Mouse (Mus musculus) forelimb bud, embryonic 11.5 days (tissue): Measurements from ENCODE around the gene C8a.

ENCODE experiments used
- DNase-seq: peaks from one replicate; pipeline ENCODE4 v3.0.0-alpha.2; 2012; ENCODE audit warnings: low read depth, low spot score

Gene C8a

DNA sequence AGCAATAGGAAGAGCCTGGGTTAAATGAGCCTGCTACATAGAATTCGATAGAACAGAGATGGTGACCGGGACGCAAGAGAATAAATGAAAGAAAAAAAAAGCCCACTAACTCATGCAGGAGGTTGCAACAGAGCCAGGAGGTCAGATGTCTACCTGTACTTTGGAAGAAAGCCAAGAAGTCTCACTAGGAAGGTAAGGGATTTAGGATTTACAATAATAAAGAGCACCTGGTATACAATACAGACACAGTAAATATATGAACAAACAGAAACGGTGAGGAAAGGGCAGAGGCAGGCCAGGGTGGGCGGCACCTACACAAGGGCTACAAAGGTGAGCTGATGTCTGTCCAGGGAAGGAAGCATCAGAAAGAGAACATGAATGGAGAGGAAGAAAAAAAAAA is 34.0 kb downstream of the C8a start:
- no peak for DNase-seq

DNA sequence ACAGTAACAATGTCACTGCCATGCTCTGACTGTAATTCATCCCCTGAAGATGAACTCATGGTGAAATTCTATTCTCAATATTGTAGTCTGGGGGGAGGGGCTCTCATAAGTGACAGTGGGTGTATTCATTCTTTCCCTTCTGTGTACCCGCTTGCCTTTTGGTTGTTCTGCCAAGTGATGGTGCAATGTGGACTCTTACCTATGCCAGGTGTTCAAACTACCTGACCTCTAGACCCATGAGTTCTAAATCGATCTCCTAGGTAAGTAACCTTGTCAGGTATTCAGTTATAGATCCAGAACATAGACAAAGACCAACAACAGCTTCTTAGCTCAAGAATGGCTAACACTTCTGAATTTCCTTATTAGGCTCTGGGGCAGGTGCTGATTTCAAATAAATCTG is 37.9 kb downstream of the C8a start:
- DNase-seq, result no peak

DNA sequence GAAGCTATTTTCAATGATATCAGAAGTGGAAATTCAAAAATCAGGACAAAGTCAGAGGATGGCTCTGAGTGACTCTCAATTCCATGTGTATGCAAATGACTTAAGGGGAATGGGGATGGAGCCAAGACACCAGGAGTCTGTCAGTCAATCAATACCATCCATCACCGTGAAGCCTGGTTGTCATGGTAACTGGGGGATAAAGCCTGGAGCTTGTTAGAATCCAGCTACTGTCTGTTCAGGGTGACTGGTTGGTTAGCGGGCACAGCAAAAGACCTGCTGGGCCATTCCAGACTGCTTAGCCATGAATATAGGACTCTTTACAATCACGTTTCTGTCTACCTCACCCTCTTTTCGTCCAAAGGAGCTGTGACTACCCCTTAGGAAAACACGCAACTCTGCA is 41.1 kb downstream of the C8a start:
- DNase-seq, result no peak

DNA sequence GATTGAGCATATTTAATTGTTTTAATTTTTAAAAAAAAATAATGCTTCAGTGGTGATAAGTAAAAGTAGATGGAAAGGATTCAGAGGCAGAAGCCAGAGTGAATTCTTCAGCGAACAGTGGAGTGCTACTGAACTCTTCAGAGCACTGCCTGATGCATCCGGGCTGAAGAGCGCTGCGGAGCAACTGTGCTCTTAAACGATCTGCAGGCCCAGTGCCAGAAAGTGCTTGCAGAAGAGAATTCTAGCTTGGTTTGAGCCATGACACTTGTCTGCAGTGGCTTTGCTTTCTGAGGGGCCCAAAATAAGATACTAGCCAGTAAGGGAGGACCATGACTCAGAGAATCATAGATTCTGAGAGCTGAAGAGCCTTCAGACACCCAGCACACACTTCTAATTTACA is 47.3 kb downstream of the C8a start:
- no peak for DNase-seq

DNA sequence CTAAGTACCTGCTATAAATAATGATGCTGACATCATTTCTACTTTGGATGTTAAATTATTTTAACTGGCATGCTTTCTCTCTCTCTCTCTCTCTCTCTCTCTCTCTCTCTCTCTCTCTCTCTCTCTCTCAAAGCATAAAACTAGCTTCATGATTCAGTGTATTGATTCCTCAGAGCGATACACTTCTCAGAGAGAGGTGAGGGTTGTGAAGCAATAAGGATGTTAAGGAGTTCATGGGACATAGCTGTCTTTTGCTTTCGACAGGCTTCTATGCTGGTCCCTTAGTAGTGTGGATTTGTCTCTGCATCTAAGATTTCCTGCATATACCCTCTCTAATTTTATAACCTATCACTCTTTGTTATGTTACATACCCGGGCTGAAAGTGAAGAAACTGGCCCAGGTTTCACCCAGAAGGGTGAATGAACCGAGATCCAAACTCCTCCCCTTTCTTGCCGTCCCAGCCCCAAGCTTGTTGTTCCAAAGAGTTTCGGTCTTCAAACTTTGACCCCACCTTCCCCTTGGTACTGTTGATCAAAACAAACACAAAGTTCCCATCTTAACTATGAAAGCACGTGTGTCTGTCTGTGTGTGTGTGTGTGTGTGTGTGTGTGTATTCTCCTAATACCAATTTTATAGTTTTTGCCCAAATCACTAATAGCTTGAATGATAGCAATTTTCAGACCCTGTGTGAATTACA is 51.7 kb downstream of the C8a start:
- DNase-seq, result no peak

DNA sequence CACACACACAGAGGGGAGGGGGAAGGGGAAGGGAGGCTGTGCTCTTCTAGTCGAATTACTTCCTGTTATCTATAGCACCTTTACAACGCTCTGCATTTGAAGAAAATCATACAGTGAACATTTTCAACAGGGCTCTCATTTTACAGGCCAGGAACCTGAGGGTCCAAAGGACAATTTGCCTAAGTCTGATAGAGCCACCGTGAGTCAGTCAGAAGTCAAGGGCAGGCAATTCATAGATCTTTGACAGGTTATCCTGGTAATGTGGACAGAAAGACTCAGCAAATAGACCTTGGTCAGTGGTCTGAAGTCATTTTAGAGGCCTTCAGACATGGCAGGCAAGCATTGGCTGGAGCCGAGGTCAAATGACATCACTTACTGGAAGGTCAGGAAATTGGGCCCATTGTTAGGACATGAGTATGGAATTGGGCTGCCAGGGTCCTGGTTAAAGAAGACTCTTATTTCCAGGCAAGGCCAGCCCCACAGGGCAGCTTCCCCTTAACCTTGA is 52.5 kb downstream of the C8a start:
- DNase-seq, result no peak

DNA sequence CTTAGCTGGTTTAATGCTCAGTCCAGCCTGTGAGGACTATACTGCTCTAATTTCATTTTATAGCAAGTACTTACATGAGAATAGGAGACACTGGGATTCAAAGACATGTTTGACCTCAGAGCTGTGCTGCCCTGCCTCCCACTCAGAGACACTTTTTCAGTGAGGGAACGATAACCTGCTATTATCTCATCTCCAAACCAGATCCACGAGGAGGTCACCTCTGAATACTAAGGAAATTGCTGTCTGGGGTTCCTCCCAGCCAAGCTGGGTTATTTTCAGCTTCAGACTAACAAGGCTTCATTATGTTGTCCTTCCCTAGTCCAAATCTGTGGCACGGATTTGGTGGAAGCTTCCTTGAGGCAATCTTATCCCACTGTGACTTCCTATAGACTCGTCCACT is 56.3 kb downstream of the C8a start:
- no peak for DNase-seq

DNA sequence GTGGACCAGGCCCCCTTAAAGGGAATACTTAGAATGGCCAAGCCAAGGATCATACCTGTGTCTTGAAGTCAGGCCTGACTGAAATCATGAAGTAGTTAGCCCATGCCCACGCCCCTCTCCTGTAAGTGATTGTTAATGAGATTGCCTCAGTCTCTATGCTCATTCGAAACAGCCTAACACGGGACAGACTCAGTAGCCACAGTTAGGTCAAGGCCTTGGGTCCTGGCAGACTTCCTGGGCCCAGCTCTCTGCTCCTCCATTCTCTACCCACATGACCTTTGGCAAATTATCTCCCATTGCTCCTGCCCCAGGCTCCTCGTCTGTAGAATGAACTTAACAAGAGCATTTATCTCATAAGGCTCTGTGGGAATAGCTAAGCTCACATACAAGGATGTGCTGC is 57.2 kb downstream of the C8a start:
- no peak for DNase-seq

DNA sequence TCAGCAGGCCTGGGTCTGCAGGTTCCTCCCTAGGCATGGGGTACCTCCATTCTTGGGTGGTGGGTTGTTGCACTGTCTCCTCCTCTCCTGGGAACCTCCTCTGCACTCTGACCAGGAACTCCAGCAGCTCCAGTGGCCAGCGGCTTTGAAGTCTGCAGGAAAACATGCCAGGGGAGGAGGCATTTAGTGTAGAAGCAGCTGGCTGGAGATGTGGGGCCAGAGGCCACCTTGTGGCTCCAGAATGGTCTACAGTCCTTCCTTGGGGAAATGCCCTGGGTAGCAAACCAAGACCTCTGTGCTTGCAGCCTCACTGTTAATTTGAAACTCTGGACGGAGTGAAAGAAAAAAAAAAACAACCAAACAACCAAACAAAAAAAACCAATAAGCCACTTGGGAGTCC is 58.7 kb downstream of the C8a start:
- no peak for DNase-seq

DNA sequence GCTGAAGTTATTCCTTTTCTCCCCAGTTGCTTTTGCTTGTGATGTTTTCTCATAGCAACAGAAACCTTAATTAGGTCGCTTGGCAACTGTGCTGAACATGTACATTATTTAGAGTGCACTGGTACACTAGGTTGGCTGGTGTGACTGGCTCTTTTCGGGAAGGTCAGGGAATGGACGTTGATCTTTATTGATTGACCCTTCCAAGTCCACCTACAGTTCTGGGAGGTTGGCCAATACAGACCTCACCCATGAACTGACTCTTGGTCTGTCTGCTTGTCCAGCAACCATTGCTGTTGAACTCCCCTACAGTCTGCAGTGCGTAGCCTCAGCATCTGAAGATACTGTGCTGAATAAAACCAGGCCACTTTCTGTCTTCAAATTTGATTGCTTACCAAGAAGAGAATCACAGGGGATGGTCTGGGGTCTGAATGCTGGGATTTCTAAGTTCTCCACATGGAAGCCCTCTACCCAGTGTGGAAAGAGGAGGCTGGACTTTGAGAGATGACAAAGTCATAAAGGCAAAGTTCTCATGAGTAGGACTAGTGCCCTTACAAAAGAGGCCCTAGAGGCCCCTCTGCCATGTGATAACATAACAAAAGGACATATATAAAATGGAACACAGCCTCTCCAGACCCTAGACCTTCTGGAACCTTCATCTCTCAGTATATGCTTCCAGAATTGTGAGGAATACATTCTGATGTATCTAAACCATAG is 59.5 kb downstream of the C8a start:
- no peak for DNase-seq

DNA sequence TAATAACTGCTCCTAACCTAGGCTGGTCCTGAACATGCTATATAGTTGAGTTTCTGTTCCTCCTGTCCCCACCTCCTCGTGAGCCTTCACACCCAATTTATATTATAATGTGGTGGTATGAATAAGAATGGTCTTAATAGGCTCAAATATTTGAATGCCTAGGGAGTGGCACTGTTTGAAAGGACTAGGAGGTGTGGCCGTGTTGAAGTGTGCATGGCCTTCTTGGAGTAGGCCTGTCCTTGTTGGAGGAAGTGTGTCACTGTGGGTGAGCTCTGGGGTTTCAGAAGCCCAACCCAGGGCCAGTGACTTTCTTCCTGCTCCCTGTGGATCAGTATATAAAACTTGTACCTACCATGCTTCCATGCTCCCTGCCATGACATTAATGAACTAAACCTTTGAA is 62.6 kb downstream of the C8a start:
- DNase-seq, result no peak

DNA sequence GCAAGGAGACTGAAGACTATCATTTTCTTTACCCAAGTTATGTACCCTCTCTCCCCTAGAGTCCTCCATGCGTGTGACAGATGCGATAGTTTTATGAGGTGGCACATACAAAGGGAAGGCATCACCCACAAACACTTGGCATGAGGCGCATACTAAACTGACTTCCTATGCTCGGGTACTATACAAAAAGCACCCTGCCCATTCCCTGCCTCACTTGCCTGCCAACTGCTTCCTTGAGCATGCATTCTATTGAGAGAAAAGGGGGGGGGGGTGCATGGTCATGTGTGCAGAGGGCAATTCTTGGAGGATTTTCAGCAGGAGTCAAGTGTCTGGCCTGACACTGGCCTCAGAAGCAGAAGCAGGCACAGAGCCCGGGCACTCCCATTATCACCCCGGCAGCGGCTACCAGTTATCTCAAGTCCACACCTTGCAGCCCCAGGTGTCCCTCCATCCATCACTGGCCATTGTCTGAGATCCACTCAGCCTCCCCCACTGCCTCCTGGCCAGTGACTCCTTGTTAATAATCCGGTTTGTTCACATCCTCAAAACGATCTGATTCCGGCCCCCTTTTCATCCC is 65.4 kb downstream of the C8a start:
- DNase-seq, result no peak

DNA sequence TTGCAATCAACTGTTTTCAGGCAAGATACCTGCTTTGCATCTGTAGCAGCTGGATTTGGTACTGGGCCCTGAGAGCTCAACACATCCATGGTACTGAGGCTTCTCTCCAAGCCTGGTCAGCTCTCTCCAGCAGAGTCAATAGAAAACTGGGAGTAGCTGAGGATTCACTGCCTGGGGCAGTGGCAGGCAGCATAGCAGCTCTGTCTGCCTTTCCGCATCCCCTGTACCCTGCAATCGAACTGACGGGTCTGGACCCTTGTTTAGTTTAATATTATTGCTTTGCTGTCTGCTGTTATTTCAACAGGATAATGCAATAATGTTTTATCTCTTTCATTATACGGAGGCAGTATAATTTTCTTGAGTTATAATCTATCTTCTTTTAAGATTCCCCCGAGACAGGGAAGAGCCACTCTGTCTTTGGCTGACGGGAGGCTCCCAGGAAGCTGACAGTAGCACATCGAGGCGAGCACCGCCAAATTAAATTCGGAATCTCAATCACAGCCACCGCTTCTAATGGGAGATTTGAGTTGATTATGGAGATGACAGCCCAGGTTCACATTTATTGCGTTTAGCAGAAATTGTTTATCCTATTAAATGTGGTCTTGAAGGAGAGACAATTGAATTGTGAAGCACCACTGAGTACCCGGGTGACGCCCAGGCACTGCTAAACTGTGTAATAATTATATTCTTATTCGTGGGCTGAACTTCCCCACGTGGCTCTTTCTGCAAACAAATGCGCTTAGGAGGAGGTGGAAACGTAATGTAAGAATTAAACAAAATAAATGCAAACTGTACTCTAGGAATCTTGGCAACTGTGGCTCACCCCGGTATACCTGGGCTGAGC is 70.6 kb downstream of the C8a start:
- no peak for DNase-seq

DNA sequence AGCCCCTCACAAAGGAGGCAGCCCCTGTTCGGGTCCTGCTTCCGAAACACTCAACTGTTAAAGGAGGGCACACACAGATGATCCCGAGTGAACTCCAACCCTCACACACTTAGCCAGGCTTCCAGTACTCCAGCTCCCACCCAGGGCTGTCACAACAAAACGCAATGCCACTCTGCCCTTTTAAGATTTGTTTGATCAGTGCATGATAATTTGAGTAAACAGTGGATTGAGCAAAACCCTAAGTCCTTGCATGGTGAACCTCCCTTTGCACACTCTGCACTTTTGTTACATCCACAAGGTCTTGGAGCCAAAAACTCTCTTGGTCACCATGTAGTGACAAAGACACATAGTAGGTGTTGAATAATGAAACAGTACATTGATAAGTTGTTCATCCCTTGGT is 72.1 kb downstream of the C8a start:
- DNase-seq, result no peak

DNA sequence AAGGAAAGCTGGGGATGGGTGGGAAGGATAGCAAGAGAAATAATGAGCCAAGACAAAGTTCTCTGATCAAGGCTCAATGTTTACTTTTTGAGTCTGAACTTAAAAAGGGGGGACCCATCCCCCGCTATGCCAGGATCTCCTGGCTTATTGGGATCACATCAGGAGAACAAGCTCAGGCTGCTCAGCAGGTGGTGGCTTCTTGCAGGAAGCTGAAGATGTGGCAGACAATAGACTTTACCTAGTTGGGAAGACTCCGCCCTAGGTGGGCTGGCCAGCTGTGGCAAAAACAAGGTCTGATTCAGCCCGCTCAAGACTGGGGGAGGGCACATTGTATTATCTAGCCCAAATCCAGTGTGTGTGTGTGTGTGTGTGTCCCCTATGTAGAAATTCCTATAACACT is 74.6 kb downstream of the C8a start:
- DNase-seq, result no peak

DNA sequence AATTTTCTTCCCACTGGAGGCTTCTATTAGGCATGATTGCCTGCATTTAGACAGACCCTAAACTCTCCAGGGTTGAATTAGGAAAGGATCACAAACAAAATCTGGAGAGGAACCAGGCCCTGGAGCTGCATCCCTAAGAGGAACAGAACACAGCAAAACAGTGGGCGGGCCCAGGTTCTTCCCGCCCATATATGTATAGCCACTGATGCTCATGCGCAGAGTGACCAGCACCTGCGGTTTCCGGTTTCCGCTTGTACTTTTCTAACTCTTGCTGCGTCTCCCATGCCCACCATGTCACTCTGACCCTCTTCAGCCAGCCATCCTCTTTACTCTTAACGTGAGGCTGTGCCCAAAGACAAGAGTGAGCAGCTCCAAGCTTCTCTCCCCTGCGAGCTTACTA is 77.2 kb downstream of the C8a start:
- no peak for DNase-seq

DNA sequence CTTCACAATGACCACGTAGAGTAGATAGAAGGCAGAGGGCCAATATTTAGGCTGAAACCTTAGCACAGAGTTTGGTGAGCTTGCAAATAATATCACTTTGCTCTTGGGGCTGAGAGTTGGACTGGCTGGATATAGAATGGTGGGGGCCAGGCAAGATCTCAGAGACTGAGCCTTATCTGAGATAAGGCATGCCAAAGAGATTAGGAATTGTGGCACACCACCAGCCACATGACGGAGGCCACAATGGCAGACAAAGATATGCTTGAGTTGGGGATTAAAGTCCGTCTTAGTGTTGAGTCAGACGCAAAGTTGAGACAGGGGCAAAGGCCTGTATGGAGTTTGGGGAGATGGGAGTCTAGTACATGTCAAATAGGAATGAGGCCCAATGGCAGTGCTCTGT is 84.1 kb downstream of the C8a start:
- DNase-seq, result no peak

DNA sequence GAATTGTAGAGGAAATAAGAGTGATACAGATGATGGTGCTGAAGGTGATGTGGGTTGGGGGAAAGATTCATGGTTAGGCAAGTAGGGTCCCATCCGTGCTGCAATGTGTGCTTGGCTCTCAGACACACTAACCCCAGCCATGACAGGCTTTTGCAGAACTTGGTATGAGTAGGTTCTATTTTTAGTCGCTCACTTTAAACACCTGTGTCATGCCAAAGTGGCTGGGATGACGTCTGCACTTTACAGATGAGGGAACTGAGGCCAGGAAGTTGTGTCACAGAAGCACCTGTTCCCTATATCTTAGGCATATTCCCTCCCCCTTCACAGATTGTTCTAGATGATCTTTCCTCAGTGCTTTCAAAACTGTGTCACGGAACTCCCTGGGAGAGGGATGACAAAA is 93.9 kb downstream of the C8a start:
- no peak for DNase-seq

DNA sequence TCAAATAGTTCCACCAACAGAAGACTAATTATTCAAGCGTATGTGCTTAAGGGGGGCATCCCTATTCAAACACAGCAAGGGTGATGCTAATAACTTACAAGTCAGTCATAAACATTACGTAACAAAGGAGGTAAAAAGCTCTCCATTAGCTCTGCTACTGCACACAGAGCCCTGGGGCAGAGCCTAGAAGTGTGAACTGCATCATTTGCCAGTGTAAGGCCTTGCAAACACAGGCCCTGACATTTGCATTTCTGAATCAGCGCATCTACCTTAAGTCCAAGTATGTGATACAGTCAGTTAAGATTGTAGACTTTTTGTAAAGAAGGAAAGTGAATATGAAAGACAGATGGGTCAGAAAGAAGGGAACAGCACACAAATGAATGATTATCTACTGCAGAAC is 94.8 kb downstream of the C8a start:
- no peak for DNase-seq

DNA sequence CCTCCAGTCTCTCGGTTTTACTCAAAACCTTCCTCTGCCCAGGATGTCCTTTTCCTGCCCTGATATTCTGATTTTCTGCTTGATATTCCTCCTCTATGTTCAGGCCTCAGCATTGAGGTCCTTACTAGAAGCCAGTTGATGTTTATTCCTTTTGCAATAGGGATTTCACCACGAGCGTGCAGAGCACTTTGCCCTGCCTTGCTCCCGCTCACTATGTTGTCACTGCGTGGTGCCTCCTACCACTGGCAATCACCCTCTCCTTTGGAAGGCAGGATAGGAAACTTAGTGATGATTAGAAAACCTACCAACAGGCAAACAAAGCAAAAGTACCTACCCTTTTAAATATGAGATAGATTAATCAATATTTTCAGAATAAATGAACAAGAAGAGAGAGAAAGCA is 96.7 kb downstream of the C8a start:
- no peak for DNase-seq

DNA sequence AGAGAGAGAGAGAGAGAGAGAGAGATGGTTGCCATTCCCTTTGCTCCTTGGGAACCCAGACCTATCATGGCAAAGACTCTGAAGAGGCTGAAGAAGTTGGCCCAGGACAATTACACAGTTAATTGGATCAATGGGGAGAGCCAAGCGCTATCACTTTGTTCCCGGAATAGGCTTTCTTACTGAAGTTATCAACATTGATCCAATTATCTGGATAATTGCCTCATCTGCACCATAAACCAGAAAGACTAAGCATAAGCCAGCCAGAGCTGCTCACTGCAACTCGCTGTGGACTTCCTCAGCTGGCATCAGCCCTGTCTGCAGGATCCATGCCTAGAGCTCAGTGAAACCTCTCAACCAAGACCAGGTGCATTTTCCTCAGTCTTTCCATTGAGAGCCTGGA is 100.6 kb downstream of the C8a start:
- no peak for DNase-seq

DNA sequence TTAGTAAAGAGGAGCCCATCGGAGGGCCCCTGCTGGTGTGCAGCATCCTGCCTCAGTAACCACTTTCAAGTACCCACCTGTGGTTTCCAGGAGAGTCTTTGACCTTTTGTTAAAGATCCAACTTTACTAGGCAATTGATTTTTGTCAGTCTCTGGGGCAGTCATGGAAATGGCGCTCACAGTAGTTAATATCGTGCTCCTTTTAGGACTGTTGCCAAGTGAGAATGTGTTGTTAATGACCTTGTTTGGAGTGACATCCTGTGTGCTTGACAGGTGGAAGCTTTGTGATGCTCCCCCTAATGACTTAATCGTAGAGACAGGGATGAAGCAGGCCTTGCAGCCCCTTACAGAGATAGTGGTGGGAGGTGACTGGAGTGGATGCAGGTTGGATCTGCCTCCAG is 105.9 kb downstream of the C8a start:
- DNase-seq, result no peak
